Mouse (Mus musculus) adrenal gland, adult 18-20 months (tissue): Measurements from ENCODE around the gene Syngr1. TPM values are rescaled to one million over a fixed set of nuclear protein-coding genes. Genes with fewer than 3 reads are reported as not detected.

Experiments used
- DNase-seq, 2 experiments: peaks; one replicate each; pipeline ENCODE4 v3.0.0; 2021 to 2022; ENCODE audit warnings: low spot score in 2 of 2
- total RNA-seq, 2 experiments: library from RNA; stranded (reverse); gene quantifications; 1 replicate in 1 of 2; 2 replicates in 1 of 2; pipeline ENCODE4 v1.2.3; 2021

Gene Syngr1
- total RNA-seq, 2 experiments from 2014 or later = 25.7 to 59.9 TPM

GRCm38 (mm10) chr15:80140878-80141277 lies 49.7 kb downstream of the Syngr1 start:
- DNase-seq = no peak

GRCm38 (mm10) chr15:80142130-80142529 lies 51.0 kb downstream of the Syngr1 start:
- DNase-seq = no peak

- DNase-seq = no peak
These were observed 52.6 kb downstream of the Syngr1 start for GRCm38 (mm10) chr15:80143760-80144159.

- DNase-seq = no peak
These were observed 54.3 kb downstream of the Syngr1 start for GRCm38 (mm10) chr15:80145397-80145796.

- DNase-seq = no peak
These were observed 55.0 kb downstream of the Syngr1 start for GRCm38 (mm10) chr15:80146153-80146552.

- DNase-seq = no peak
These were observed 56.0 kb downstream of the Syngr1 start for GRCm38 (mm10) chr15:80147090-80147489.

DNA sequence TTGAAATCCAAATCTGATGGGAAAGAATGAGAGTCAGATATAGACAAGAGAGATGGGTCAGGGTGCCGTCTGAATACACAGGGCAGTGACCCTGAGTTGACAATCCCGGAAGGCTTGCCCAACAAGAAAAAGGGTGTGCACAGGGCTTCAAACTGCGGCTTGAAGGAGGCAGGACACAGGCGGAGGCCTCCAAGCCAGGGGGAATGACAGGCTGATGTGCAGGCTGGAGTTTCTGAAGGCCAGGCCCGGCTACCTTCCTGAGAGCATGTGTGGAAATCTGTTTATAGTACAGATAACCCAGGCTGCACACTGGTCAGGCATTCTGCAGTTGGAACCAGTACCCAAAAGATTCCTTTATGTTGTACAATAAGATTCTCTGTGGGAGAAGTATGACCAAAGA lies 56.4 kb downstream of the Syngr1 start:
- DNase-seq = no peak

DNA sequence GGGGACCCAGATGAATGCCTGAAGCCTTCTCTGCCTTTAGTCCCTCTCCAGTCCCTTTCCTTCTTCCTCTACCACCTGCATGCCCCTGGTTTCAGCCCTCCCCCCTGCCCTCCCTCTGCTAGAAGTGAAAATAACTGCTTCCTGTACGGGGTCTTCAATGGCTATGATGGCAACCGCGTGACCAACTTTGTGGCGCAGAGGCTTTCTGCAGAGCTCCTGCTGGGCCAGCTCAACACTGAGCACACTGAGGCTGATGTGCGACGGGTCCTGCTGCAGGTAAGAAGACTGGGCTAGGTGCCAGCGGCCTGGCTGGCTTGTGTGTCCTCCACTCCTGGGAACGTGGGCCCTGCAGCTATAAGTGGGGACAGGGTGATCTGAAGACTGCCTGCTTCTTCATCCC lies 57.4 kb downstream of the Syngr1 start:
- no peak for DNase-seq

DNA sequence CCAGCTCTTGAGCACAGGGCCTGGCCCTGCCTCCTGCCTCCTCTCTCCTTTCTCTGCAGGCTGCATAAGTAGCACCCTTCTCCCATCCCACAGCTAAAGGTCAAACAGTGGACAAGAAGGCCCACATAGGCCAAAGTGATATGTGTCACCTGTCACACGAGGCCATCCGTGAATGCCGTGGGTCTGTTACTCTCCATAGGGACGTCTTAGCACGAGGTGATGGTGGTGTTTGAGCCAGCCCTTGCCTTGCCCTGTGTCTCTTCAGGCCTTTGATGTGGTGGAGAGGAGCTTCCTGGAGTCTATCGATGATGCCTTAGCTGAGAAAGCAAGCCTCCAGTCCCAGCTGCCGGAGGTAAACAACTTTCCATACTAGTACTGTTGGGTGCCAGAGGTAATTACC lies 58.4 kb downstream of the Syngr1 start:
- no peak for DNase-seq

GRCm38 (mm10) chr15:80152663-80153062 lies 61.5 kb downstream of the Syngr1 start:
- no peak for DNase-seq

GRCm38 (mm10) chr15:80153757-80154156 lies 62.6 kb downstream of the Syngr1 start:
- DNase-seq = no peak

DNA sequence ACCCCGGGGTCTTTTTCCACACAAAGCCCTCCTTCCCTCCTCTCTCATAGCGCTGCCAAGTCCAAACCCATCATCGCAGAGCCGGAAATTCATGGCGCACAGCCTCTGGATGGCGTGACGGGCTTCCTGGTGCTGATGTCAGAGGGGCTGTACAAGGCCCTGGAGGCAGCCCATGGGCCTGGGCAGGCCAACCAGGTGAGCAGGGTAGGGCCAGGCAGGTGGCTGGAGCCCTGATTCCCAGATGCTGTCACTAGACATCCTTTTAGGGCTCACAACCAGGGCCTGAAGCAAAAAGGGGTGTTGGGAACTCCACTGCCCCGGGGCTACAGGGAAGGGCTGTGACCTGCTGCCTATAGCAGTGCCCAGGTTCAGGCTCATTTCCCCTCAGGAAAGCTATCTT lies 64.6 kb downstream of the Syngr1 start:
- DNase-seq = no peak

DNA sequence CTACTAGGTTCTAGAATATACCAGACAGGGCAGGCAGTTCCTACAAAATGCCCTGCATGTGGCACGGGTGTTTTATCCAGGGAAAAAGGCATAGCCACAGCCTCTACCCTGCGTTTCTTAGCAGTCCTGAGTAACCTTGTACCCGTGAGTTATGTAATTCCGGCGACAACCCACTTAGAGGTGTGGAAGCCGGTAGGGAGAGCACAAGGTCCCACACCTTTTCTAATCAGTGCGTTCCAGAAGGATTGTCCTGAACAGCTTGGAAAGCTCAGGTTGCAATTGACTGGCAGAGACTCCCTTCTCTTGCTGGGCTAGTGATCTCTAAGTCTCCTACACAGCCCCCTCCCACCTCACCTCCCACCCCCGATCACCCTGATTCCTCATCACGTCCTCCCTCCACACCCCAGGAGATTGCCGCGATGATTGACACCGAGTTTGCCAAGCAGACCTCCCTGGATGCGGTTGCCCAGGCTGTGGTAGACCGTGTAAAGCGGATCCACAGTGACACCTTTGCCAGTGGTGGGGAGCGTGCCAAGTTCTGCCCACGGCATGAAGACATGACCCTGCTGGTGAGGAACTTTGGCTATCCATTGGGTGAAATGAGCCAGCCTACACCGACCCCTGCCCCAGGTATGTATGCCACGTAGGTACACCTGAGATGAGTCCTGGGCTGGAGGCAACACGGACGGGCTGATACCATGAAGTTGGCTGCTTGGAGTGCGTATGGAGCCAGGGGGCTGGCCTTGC lies 66.2 kb downstream of the Syngr1 start:
- no peak for DNase-seq

- DNase-seq = no peak
These were observed 67.0 kb downstream of the Syngr1 start for GRCm38 (mm10) chr15:80158001-80158706.

DNA sequence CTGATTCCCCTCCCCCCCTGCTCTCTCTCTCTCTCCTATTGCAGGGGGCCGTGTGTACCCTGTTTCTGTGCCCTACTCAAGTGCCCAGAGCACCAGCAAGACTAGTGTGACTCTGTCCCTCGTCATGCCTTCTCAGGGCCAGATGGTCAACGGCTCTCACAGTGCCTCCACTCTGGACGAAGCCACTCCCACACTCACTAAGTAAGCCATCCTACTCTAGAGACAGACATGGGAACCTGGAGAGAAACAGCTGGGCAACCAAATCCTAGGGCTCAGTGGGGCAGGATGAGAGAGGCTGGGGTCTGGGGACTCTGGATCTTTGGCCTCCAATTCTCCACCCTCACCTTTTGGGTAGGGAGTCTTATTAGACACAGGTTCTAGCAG lies 67.6 kb downstream of the Syngr1 start:
- DNase-seq = no peak

DNA sequence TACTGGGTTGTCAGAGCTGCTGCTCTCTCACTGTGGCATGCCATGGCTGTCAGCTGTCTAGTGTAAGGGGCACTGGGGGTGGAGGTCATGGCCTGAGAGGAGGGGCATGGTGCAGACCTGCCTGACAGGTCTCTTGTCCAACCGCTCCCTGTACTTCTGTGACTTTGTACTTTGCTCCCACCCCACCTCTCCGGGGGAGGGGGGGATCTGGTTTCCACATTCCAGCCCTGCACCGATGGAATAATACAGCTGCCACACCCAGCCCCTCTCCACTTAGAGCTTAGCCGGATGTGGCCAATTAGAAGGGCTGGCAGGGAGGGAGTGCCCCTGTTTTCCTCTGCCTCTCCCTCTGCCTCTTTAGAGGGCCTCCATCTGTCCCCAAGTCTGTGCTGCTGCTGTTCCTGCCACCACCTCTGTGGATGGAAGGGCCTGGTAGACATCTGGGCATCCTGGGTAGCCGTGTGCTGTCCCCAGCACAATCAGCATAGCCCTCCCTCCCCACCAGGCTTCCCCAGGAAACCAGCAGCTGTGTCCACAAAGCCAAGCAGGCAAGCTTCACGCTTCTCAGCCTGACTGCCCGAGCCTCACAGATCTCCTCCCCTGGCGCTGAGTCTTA lies 68.3 kb downstream of the Syngr1 start:
- no peak for DNase-seq

DNA sequence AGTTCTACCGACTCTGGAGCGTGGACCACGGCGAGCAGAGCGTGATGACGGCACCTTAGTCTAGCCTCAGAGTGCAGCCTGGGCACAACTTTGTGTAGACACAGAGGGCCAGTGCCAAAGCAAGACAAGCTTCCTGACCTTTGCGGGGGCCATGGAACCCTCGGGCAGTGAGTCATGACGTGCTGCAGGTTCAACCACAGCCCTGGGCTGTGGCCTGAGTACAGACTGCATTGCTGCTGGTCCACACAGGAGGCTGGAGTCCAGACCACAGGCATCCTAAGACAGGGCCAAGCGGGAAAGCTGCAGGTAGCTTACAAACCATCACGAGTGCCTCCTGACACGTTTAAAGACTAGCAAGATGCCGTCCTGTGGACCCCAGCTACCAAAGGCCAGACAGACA lies 69.1 kb downstream of the Syngr1 start:
- no peak for DNase-seq

- DNase-seq = no peak
These were observed 69.6 kb downstream of the Syngr1 start for GRCm38 (mm10) chr15:80160726-80161125.

- DNase-seq = no peak
These were observed 70.1 kb downstream of the Syngr1 start for GRCm38 (mm10) chr15:80161199-80161598.

DNA sequence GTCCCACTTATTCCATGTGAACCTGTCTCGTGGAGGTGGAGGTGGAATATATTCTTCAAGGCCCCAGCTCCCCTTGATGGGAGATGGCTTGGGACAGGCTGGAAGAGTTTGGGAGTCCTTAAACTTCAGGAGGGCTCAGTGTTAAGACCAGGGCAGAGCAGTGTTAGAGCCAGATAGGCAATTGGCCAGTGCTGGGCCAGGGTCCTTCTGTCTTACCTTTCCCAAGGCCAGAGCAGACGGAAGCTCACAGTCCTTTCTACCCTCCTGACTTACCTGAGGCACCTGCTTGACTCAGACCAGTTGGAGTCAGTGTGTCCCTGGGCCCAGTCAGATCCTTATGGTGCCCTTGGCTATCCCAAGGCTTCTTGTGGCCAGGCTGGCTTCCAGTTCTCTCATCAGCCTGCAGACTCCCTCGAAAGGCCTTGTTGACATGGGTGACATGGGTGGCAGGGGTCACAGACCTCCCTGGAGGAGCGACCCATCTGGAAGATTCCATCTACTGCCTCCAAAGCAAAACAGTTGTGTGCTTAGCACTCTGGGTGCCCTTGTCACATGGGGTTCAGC lies 71.3 kb downstream of the Syngr1 start:
- DNase-seq = no peak

- DNase-seq = no peak
These were observed 72.1 kb downstream of the Syngr1 start for GRCm38 (mm10) chr15:80163274-80163673.

- no peak for DNase-seq
These were observed 72.6 kb downstream of the Syngr1 start for GRCm38 (mm10) chr15:80163716-80164115.
